Mouse (Mus musculus) MEL-GATA-1-ER (cell line): Measurements from ENCODE around the gene Tert.
A peak's percentile ranks its signal among the peaks of the same experiment; 100 is the strongest.

Experiments used
- DNase-seq: peaks from one replicate; pipeline ENCODE4 v3.0.0-alpha.2; 2012; ENCODE audit warnings: low read depth; ENCODE audit errors: extremely low read depth

Gene Tert

GRCm38 (mm10) chr13:73626745-73627549 is at the start of gene Tert:
Gene Tert, plus strand, starts transcription at chr13:73626911.
- peak; percentile 58 for DNase-seq

GRCm38 (mm10) chr13:73577277-73577676 is 49.4 kb upstream of the Tert start:
- no peak for DNase-seq

DNA sequence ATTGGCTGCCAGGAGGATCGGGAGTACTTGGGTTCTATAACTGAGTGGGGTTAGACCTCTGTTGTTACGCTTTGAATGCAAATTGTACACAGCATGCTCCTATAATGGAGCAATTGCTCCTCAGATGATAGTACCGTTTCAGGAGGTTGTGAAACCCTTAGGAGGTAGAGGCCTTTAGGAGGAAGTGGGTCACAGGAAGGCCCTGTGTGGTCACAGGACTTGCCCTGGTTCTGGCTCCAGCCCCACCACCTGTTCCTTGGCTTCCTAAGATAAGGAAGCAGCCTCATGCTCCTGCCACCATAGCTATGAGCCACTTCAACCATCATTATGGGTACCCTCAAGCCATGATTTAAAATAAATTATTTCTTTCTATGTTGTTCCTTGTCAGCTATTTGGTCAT is 35.2 kb upstream of the Tert start:
- DNase-seq: no peak

DNA sequence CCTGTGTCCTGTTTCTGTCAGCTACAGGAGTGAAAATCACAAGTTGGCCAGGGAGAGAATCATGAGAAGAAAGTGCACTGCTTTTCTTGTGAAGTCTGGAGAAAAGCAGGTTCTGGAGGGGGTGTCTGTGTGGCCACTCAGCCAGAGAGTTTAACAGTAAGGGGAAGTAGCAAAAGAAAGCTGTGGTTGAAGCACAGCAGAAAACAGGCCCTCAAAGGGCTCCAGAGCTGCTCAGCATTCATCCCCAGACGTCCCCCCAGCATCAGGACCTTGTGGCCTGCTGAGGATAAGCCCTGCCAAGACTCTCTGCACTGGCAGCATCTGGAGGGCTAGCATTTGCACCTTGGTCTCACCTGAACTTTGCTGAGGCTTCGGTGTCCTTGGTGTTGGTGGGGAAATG is 34.2 kb upstream of the Tert start:
- DNase-seq: no peak

GRCm38 (mm10) chr13:73596276-73596675 is 30.4 kb upstream of the Tert start:
- peak; percentile 49 for DNase-seq

DNA sequence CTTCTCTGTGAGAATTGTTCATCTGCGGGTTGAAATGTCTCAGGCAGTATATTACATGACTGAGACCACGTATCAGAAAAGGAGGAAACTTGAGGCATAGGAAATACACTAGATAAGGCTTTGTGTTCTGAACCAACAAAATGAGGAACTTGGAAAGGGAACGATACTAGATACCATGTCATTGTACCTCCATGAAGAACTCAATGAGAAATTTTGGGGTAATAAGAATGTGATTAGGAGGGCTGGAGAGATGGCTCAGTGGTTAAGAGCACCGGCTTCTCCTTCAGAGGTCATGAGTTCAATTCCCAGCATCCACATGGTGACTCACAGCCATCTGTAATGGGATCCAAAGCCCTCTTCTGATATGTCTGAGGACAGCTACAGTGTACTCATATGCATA is 26.5 kb upstream of the Tert start:
- DNase-seq: peak; percentile 97

GRCm38 (mm10) chr13:73603046-73603445 is 23.7 kb upstream of the Tert start:
- DNase-seq: no peak

- DNase-seq: peak; percentile 69
Measured at GRCm38 (mm10) chr13:73603522-73604155, 23.1 kb upstream of the Tert start, which contains the start of gene Clptm1l. Gene Clptm1l, plus strand, starts transcription at chr13:73604006.

- no peak for DNase-seq
Measured at GRCm38 (mm10) chr13:73604156-73604957, 22.4 kb upstream of the Tert start.

DNA sequence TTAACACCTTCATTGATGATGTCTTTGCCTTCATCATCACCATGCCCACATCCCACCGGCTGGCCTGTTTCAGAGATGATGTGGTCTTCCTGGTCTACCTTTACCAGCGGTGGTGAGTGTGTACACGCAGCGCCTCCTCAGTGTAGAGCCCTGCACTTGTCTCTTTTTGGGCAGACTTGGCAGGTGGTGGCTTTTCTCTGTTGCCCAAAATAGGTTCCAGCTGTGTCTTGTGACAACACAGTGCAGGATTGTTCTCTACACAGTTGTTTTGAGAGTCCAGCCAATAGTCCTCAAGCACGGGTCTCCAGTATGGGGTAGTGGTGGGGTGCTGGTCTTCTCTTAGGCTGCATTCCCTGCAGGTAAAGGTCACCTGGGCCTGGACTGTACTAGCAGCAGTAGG is 8.3 kb upstream of the Tert start:
- DNase-seq: no peak

DNA sequence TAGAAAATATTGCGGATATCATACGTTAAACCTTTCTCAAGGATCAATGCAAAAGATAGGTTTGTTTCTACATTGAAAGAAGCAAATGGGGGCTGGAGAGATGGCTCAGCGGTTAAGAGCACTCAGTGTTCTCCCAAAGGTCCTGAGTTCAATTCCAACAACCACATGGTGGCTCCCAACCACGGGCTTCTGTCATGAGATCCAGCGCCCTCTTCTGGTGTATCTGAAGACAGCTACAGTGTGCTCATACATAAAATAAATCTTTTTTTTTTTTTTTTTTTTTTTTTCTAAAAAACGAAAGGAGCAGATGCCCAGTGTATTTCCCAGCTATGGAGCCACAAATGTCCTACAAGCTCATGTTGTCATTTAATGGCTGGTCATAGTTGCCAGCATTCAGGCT is 6.1 kb upstream of the Tert start:
- no peak for DNase-seq

DNA sequence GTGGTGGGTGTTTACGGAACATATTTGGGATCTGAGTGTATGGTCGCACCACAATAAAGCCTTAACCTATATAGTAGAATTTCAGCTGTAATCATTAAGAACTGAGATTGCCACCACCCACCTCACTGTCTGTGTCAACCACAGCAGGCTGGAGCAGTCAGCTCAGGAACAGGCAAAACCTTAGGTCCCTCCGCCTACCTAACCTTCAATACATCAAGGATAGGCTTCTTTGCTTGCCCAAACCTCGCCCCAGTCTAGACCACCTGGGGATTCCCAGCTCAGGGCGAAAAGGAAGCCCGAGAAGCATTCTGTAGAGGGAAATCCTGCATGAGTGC is 334 bp upstream of the Tert start:
- DNase-seq: no peak

- DNase-seq: peak; percentile 39
Measured at GRCm38 (mm10) chr13:73628586-73629113, 1.9 kb downstream of the Tert start.

DNA sequence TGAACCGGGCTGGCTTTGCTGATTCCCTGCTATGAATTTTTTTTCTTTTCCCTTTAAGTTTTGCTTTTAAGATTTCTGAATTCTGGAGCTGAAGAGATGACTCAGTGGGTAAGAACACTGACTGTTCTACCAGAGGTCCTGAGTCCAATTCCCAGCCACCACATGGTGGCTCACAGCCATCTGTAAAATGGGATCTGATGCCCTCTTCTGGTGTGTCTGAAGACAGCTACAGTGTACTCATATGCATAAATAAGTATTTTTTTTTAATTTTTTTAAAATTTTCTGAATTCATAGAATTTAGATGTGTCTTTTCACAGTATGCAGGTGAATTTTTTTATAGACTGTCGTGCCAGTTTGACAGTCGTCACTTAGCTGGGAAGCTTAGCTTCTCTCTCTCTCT is 5.1 kb downstream of the Tert start:
- no peak for DNase-seq

DNA sequence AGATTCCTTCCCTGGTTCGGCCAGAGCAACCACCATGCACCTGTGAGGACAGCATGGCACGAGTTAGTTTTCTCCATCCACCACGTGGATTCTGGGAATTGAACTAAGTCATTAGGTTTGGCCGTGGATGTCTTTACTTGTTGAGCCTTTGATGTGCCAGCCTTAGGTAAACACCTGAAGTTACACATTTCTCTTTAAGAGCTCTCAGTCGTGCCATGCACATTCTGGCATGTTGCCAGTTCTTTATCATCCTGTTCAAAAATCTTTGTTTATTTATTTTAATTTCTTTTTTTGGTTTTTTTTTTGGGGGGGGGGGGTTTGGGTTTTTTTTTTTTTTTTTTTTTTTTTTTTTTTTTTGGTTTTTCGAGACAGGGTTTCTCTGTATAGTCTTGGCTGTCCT is 11.1 kb downstream of the Tert start:
- DNase-seq: no peak

- no peak for DNase-seq
Measured at GRCm38 (mm10) chr13:73641296-73641695, 14.6 kb downstream of the Tert start.

DNA sequence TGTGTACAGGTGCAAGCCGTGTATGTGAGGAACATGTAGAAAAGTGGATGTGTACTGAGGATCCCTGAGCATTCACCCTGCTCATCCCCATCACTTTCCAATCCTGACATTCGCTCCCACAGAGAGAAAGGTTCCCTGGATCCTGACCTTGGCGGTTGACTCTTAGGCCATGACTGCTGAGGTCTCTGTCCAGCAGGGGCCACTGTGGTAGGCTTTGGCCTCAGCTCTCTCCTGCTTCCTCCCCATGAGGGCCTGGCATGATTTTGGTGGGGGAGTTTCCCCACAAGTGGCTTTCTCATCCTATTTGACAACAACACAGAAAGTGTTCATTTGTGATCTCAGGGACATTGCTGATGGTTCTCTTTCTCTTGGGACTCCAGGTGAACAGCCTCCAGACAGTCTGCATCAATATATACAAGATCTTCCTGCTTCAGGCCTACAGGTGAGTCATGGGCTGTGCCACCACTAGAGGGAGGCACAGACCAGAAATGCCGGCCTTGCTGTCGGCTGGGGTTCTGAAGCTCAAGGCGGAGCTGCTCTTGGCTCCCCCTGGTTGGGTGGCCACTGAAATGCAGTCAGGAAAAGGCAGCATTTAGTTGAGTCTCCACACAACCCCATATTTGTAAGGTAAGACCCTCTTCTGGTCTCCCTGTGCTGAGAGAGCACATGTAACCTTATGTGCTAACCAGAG is 19.8 kb downstream of the Tert start:
- no peak for DNase-seq

- DNase-seq: no peak
Measured at GRCm38 (mm10) chr13:73653266-73653665, 26.6 kb downstream of the Tert start.

- no peak for DNase-seq
Measured at GRCm38 (mm10) chr13:73654976-73655375, 28.3 kb downstream of the Tert start.

DNA sequence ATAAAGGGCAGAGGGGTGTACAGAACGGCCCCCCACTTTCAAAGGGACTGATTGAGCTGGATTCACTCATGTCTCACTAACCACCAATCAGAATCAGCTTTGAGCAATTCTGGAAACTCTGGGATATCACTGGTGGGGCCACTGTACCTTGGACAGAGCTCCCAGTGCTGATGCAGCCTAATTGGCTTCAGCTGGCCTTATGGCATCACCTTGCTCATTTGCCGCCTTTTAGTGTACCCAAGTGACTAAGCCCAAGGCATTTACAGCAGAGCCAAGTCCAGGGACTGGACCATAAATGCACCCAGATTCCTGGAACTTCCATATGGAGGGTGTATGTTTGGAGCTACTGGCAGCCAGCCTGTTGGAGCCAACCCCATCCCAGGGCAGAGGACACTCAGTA is 32.2 kb downstream of the Tert start:
- DNase-seq: no peak

GRCm38 (mm10) chr13:73660163-73660695 is 33.5 kb downstream of the Tert start:
- DNase-seq: no peak
